Mouse (Mus musculus): ENCODE measurements at regions not wholly inside any gene's neighbourhood (a gene's known extent, or its start where the extent isn't known, plus 50 kb on each side); places are given as distances from the start of the nearest gene placed in this dataset.

GRCm38 (mm10) chr10:31189577-31189976 lies 123.6 kb upstream of the Hddc2 start:
- TF ChIP-seq EP300 (IDR thresholded peaks at IDR 0.05; ENCODE audit: low read length) (no peak), ELF1 (IDR thresholded peaks at IDR 0.05; ENCODE audit: low read depth, low read length) (no peak), E2F4 (IDR thresholded peaks at IDR 0.05; ENCODE audit: insufficient replicate concordance, low read depth, low read length) (no peak), POLR2A (IDR thresholded peaks at IDR 0.05; ENCODE audit: low read depth, low read length) (no peak), CTCF (conservative IDR thresholded peaks at IDR 0.05 in 1 of 2, IDR thresholded peaks at IDR 0.05 in 1 of 2; ENCODE audit: low read depth in 2 of 2, low read length in 2 of 2) (no peak)

Data from CH12.LX (cell line).